Mouse (Mus musculus): ENCODE results near the gene Tnni1.

GRCm38 (mm10) chr1:135818481-135819086, 39.4 kb downstream of the Tnni1 start, which contains the start of gene Lad1:
- no peak for TF ChIP-seq CTCF (IDR thresholded peaks at IDR 0.05; ENCODE audit: insufficient read depth, low read depth, low read length)
- TF ChIP-seq POLR2A (IDR thresholded peaks at IDR 0.05; ENCODE audit: insufficient read depth, low read depth, low read length): no peak

Data from olfactory bulb, adult 2 months (tissue).